7 mouse cellular contexts compared by ENCODE assay signal in the genomic region with DNA sequence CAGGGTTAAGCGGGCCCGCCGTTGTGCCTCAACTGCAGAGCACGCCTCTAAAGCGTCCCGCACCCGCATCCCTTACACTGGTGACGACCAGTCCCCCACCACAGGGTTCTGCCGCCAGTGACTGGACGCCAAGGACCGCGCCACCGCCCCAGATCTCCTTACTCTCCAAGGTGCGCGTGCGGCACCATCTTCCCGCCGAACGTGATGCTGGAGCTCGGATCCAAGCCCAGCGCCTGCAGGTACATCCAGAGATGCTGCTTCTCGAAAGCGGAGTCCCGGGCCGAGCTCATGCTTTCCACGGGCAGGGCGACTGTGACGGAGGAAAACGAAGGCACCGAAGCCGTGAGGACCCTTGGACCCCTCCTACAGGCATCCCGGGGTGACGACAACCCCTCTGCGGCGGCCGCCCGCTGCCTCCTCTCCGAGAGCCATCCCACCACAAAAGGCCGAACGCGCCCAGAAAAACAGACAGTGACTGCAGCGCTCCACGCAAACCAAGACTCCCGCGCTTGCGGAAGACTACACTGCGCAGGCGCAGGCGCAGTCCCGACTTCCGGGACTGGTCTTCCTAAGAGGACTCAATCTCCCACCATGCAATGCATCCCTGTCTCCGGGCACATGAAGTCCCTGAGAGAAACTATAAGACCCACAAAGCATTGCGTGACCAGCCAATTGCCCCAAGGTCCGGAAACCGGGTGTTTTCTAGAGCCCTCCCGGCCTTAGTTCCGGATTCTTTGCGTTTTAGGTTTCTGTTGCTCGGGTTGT. TPM values are rescaled to one million over a fixed set of nuclear protein-coding genes. Genes with fewer than 3 reads are reported as not detected.
DNase-seq lines count a peak whose midpoint lies in the region; ATAC-seq lines count a peak whose summit lies in the region.

TSS of gene Haus6 (minus strand) at position 532 of the 765 bp plus-strand sequence.

- DNase-seq in adrenal gland, postnatal 25 days, result peak; percentile 89
- DNase-seq in heart, adult 11 months, result peak; percentile 100
- peak; percentile 89 for DNase-seq in kidney, adult 18-20 months
- DNase-seq in limb, embryonic 11.5 days (ENCODE audit: low spot score), result peak; percentile 88
- peak; percentile 98 for DNase-seq in midbrain, embryonic 14.5 days
- peak; percentile 79 to 84 for DNase-seq in spleen, adult 18-20 months

- H3K9ac ChIP-seq in embryonic facial prominence, embryonic 12.5 days, result peak within 1 kb of the TSS; percentile 91
- H3K9ac ChIP-seq in limb, embryonic 11.5 days (ENCODE audit: low read length), result peak within 1 kb of the TSS; percentile 82
- peak within 1 kb of the TSS; percentile 71 for H3K9ac ChIP-seq in midbrain, embryonic 14.5 days (replicated peaks; ENCODE audit: low read length)

- H3K36me3 ChIP-seq in embryonic facial prominence, embryonic 12.5 days, result peaks cover 3% of the 10 kb centered on the region; the same call in 1 of the 2 replicates
- H3K36me3 ChIP-seq in limb, embryonic 11.5 days (ENCODE audit: control insufficient read depth, insufficient read depth, low read length), result no peaks in the 10 kb centered on the region
- peaks cover under 1% of the 10 kb centered on the region; the same call in 1 of the 2 replicates for H3K36me3 ChIP-seq in midbrain, embryonic 14.5 days (ENCODE audit: control insufficient read depth, insufficient read depth, low read length)

- H3K4me3 ChIP-seq in embryonic facial prominence, embryonic 12.5 days, result peak within 1 kb of the TSS; percentile 88
- H3K4me3 ChIP-seq in limb, embryonic 11.5 days (ENCODE audit: low read depth, low read length), result peak within 1 kb of the TSS; percentile 94
- H3K4me3 ChIP-seq in midbrain, embryonic 14.5 days (replicated peaks; ENCODE audit: low read depth, low read length), result peak within 1 kb of the TSS; percentile 82

- H3K4me2 ChIP-seq in embryonic facial prominence, embryonic 12.5 days (replicated peaks), result peak within 1 kb of the TSS; percentile 84
- H3K4me2 ChIP-seq in limb, embryonic 11.5 days (ENCODE audit: low read depth, severe bottlenecking), result peak within 1 kb of the TSS; percentile 74
- H3K4me2 ChIP-seq in midbrain, embryonic 14.5 days (ENCODE audit: low read length), result peak within 1 kb of the TSS; percentile 90

- H3K4me1 ChIP-seq in embryonic facial prominence, embryonic 12.5 days, result peaks cover 5% of the 10 kb centered on the region
- H3K4me1 ChIP-seq in limb, embryonic 11.5 days (ENCODE audit: control insufficient read depth, insufficient read depth, low read length), result no peaks in the 10 kb centered on the region; the same call in 1 of the 2 replicates
- peaks cover 4% of the 10 kb centered on the region; the same call in 1 of the 2 replicates for H3K4me1 ChIP-seq in midbrain, embryonic 14.5 days (ENCODE audit: control insufficient read depth, insufficient read depth, low read length)

- no peaks in the 10 kb centered on the region for H3K9me3 ChIP-seq in embryonic facial prominence, embryonic 12.5 days
- no peaks in the 10 kb centered on the region for H3K9me3 ChIP-seq in limb, embryonic 11.5 days (ENCODE audit: control insufficient read depth, low read length)
- no peaks in the 10 kb centered on the region for H3K9me3 ChIP-seq in midbrain, embryonic 14.5 days (ENCODE audit: control insufficient read depth, low read length)

- no peaks in the 10 kb centered on the region for H3K27me3 ChIP-seq in embryonic facial prominence, embryonic 12.5 days
- no peaks in the 10 kb centered on the region for H3K27me3 ChIP-seq in limb, embryonic 11.5 days (ENCODE audit: control insufficient read depth, insufficient read depth, low read length)
- no peaks in the 10 kb centered on the region for H3K27me3 ChIP-seq in midbrain, embryonic 14.5 days (ENCODE audit: control insufficient read depth, insufficient read depth, low read length)

- ATAC-seq in embryonic facial prominence, embryonic 12.5 days (ENCODE audit: insufficient number of reproducible peaks, insufficient read depth, low FRiP score, low TSS enrichment), result peak; percentile 99
- peak; percentile 99 for ATAC-seq in limb, embryonic 11.5 days (ENCODE audit: insufficient number of reproducible peaks, low FRiP score, low TSS enrichment, low read depth)
- peak; percentile 99 for ATAC-seq in midbrain, embryonic 14.5 days (ENCODE audit: low FRiP score, low TSS enrichment)

- WGBS in embryonic facial prominence, embryonic 12.5 days, result under 1% methylated on average over 59 of the region's 59 CpGs
- under 1% methylated on average over 59 of the region's 59 CpGs for WGBS in limb, embryonic 11.5 days
- under 1% methylated on average over 59 of the region's 59 CpGs for WGBS in midbrain, embryonic 14.5 days

- H3K27ac ChIP-seq in embryonic facial prominence, embryonic 12.5 days, result peak within 1 kb of the TSS; percentile 78
- peak within 1 kb of the TSS; percentile 56; the same call in 1 of the 2 replicates for H3K27ac ChIP-seq in limb, embryonic 11.5 days (replicated peaks; ENCODE audit: low read depth, low read length)
- H3K27ac ChIP-seq in midbrain, embryonic 14.5 days (replicated peaks; ENCODE audit: low read depth, low read length), result peak within 1 kb of the TSS; percentile 53; the same call in 1 of the 2 replicates

RNA-seq across cellular contexts. Expression of gene Haus6, which starts in this region (rescaled TPM):
- total RNA-seq in adrenal gland, postnatal 25 days (2021), result 9.4 and 12.0 TPM in 2 replicates
- polyA plus RNA-seq in embryonic facial prominence, embryonic 12.5 days (2016; fragmentation: Nextera tagmentation; extraction: Ambion mirVana), result 18.1 and 21.9 TPM in 2 replicates
- polyA plus RNA-seq in limb, embryonic 11.5 days (2014; fragmentation: Nextera tagmentation; extraction: Ambion mirVana), result 30.7 and 34.1 TPM in 2 replicates
- 6.2 and 9.8 TPM in 2 replicates for polyA plus RNA-seq in midbrain, embryonic 14.5 days (2014; fragmentation: Nextera tagmentation; extraction: Ambion mirVana)

Comparison
In these comparisons a context has a peak if more than half of its experiments do, and no peak if none do; other contexts are left out.
1. Peak in every context shown above with its lines: DNase-seq, ATAC-seq, H3K4me3 ChIP-seq and H3K27ac ChIP-seq.